Mouse (Mus musculus) lung, postnatal 0 days (tissue): Measurements from ENCODE around the gene Pip5k1b.

Experiments used
- CTCF ChIP-seq: IDR thresholded peaks from 2 replicates; pipeline ENCODE4 v1.5.1; 2016; ENCODE audit warnings: antibody characterized with exemption, mild to moderate bottlenecking
- EP300 ChIP-seq: IDR thresholded peaks from 2 replicates; pipeline ENCODE4 v1.6.1; 2016; ENCODE audit warnings: antibody characterized with exemption, mild to moderate bottlenecking, control low read depth

DNA sequence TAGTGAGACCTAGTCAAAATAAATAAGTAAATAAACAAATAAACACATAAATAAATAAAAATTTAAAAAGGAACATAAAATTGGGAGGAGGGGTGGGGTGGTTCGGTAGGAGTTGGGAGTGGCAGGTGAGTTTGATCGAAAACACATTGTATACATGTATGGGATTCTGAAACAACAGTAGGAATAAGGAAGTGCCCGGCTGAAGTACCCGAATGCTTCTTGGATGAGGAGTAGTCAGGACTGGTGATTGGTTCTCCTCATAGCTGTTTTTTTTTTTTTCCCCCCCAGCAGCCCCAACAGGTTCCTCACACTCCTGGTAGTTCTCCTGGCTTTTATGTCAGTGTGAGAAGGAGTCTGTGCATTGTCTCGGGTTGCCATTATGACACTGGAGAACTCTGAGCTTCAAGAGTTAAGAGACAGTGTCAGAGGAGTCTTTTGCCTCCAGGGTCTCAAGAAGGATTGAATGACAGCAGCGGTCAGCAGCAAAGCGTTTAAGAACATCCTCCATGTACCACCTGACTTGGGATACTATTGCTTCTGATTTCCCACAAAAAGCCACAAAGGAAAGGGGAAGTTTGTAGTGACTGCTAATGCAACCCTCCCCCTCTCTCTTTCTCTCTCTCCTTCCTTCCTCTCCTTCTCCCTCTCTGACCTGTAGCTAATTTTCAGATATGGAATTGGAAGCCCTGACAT, 274.2 kb downstream of the Pip5k1b start:
- TF ChIP-seq CTCF = no peak
- TF ChIP-seq EP300 = no peak
